Mouse (Mus musculus) embryonic facial prominence, embryonic 12.5 days (tissue): Measurements from ENCODE around the gene Zbtb17. TPM values are rescaled to one million over a fixed set of nuclear protein-coding genes. Genes with fewer than 3 reads are reported as not detected.

Experiments used
- ATAC-seq: fragments of 200-750 bp; cut with Nextera tagmentation; 2 replicates; pipeline ENCODE4 v1.8.0; 2017; ENCODE audit not compliant: insufficient number of reproducible peaks, insufficient read depth, low FRiP score, low TSS enrichment
- H3K27ac ChIP-seq: fragments of 300-500 bp; sonication (generic); 2 replicates; pipeline ENCODE4 v1.5.1; 2016; ENCODE audit warnings: mild to moderate bottlenecking
- H3K27me3 ChIP-seq: fragments of 300-500 bp; sonication (generic); 2 replicates; pipeline ENCODE4 v1.6.1; 2016; ENCODE audit warnings: mild to moderate bottlenecking, moderate library complexity
- H3K36me3 ChIP-seq: fragments of 300-500 bp; sonication (generic); 2 replicates; pipeline ENCODE4 v1.6.1; 2016; ENCODE audit warnings: mild to moderate bottlenecking
- H3K4me1 ChIP-seq: fragments of 300-500 bp; sonication (generic); 2 replicates; pipeline ENCODE4 v1.6.1; 2016
- H3K4me2 ChIP-seq: fragments of 300-500 bp; sonication (generic); replicated peaks from 2 replicates; pipeline ENCODE4 v1.6.1; 2016; ENCODE audit warnings: mild to moderate bottlenecking, moderate library complexity
- H3K4me3 ChIP-seq: fragments of 300-500 bp; sonication (generic); 2 replicates; pipeline ENCODE4 v1.5.1; 2016; ENCODE audit warnings: mild to moderate bottlenecking
- H3K9ac ChIP-seq: fragments of 300-500 bp; sonication (generic); 2 replicates; pipeline ENCODE4 v1.6.1; 2016; ENCODE audit warnings: mild to moderate bottlenecking, moderate library complexity
- H3K9me3 ChIP-seq: fragments of 300-500 bp; sonication (generic); 2 replicates; pipeline ENCODE4 v1.6.1; 2016; ENCODE audit warnings: mild to moderate bottlenecking, moderate library complexity
- WGBS: fragments of 180-500 bp; shearing (Covaris S2); methylation state at CpG from one replicate; pipeline ENCODE4 v1.1.7; 2016; 5-methylcytosine and 5-hydroxymethylcytosine counted together
- polyA plus RNA-seq: library from polyadenylated mRNA; unstranded; fragments of >200 nt; fragmentation: Nextera tagmentation; extraction: Ambion mirVana; gene quantifications from 2 replicates; pipeline ENCODE4 v1.2.1, GENCODE M21; 2016

Zbtb17 gene
- polyA plus RNA-seq, 1 experiment from 2014 or later: 54.4 TPM

- Histone ChIP-seq H3K9me3 (no peaks in the 10 kb centered on the region), H3K4me2 (no peak overlapping the region), H3K27me3 (no peaks in the 10 kb centered on the region), H3K4me3 (no peak overlapping the region), H3K4me1 (peaks cover 18% of the 10 kb centered on the region), H3K27ac (no peak overlapping the region), H3K9ac (no peak overlapping the region), H3K36me3 (peaks cover 58% of the 10 kb centered on the region)
- ATAC-seq: no peak
- WGBS: 92% methylated on average over 12 of the region's 12 CpGs
Observed at GRCm38 (mm10) chr4:141461576-141461975, 17.1 kb downstream of the Zbtb17 start.

GRCm38 (mm10) chr4:141463472-141463871 is 19.0 kb downstream of the Zbtb17 start:
- no peak overlapping the region for H3K27ac ChIP-seq
- no peaks in the 10 kb centered on the region for H3K27me3 ChIP-seq
- no peaks in the 10 kb centered on the region for H3K9me3 ChIP-seq
- no peak overlapping the region for H3K4me3 ChIP-seq
- H3K4me2 ChIP-seq: no peak overlapping the region
- ATAC-seq: no peak
- peaks cover 8% of the 10 kb centered on the region for H3K4me1 ChIP-seq
- H3K9ac ChIP-seq: no peak overlapping the region
- H3K36me3 ChIP-seq: peaks cover 74% of the 10 kb centered on the region
- 82% methylated on average over 14 of the region's 14 CpGs for WGBS

- H3K9ac ChIP-seq: no peak overlapping the region
- ATAC-seq: no peak
- H3K9me3 ChIP-seq: no peaks in the 10 kb centered on the region
- no peak overlapping the region for H3K27ac ChIP-seq
- peaks cover 86% of the 10 kb centered on the region for H3K36me3 ChIP-seq
- no peak overlapping the region for H3K4me2 ChIP-seq
- H3K4me1 ChIP-seq: no peaks in the 10 kb centered on the region
- no peak overlapping the region for H3K4me3 ChIP-seq
- no peaks in the 10 kb centered on the region for H3K27me3 ChIP-seq
- WGBS: 73% methylated on average over 16 of the region's 16 CpGs
Observed at GRCm38 (mm10) chr4:141464722-141465121, 20.3 kb downstream of the Zbtb17 start.

GRCm38 (mm10) chr4:141465512-141466288 is 21.2 kb downstream of the Zbtb17 start:
- Histone ChIP-seq H3K4me2 (no peak overlapping the region), H3K36me3 (peaks cover 88% of the 10 kb centered on the region), H3K4me1 (no peaks in the 10 kb centered on the region), H3K9me3 (no peaks in the 10 kb centered on the region), H3K9ac (no peak overlapping the region), H3K27ac (no peak overlapping the region), H3K4me3 (no peak overlapping the region), H3K27me3 (no peaks in the 10 kb centered on the region)
- no peak for ATAC-seq
- 93% methylated on average over 34 of the region's 34 CpGs for WGBS

GRCm38 (mm10) chr4:141466289-141466795 is 21.9 kb downstream of the Zbtb17 start:
- Histone ChIP-seq H3K36me3 (peaks cover 95% of the 10 kb centered on the region), H3K27me3 (no peaks in the 10 kb centered on the region), H3K4me1 (no peaks in the 10 kb centered on the region), H3K9me3 (no peaks in the 10 kb centered on the region), H3K4me3 (no peak overlapping the region), H3K27ac (no peak overlapping the region), H3K4me2 (no peak overlapping the region), H3K9ac (no peak overlapping the region)
- 89% methylated on average over 16 of the region's 16 CpGs for whole genome bisulfite sequencing
- no peak for ATAC-seq

- no peak overlapping the region for H3K9ac ChIP-seq
- no peak overlapping the region for H3K4me3 ChIP-seq
- H3K4me1 ChIP-seq: no peaks in the 10 kb centered on the region
- no peak overlapping the region for H3K27ac ChIP-seq
- H3K27me3 ChIP-seq: no peaks in the 10 kb centered on the region
- no peaks in the 10 kb centered on the region for H3K9me3 ChIP-seq
- H3K4me2 ChIP-seq: no peak overlapping the region
- WGBS: 88% methylated on average over 15 of the region's 15 CpGs
- ATAC-seq: no peak
- H3K36me3 ChIP-seq: peaks cover 97% of the 10 kb centered on the region
Observed at GRCm38 (mm10) chr4:141466844-141467580, 22.6 kb downstream of the Zbtb17 start.

- no peak for ATAC-seq
- Histone ChIP-seq H3K9me3 (no peaks in the 10 kb centered on the region), H3K4me3 (no peak overlapping the region), H3K4me2 (no peak overlapping the region), H3K4me1 (no peaks in the 10 kb centered on the region), H3K27ac (no peak overlapping the region), H3K9ac (no peak overlapping the region), H3K27me3 (no peaks in the 10 kb centered on the region), H3K36me3 (peaks cover 97% of the 10 kb centered on the region)
- WGBS: 81% methylated on average over 6 of the region's 6 CpGs
Observed at GRCm38 (mm10) chr4:141467581-141467927, 23.1 kb downstream of the Zbtb17 start.

- no peak overlapping the region for H3K9ac ChIP-seq
- H3K9me3 ChIP-seq: no peaks in the 10 kb centered on the region
- H3K27ac ChIP-seq: no peak overlapping the region
- H3K27me3 ChIP-seq: no peaks in the 10 kb centered on the region
- H3K4me1 ChIP-seq: no peaks in the 10 kb centered on the region
- 71% methylated on average over 10 of the region's 10 CpGs for WGBS
- H3K4me2 ChIP-seq: no peak overlapping the region
- H3K4me3 ChIP-seq: no peak overlapping the region
- H3K36me3 ChIP-seq: peaks cover 97% of the 10 kb centered on the region
- no peak for ATAC-seq
Observed at GRCm38 (mm10) chr4:141468576-141468975, 24.1 kb downstream of the Zbtb17 start.

- H3K4me1 ChIP-seq: no peaks in the 10 kb centered on the region
- peaks cover 97% of the 10 kb centered on the region for H3K36me3 ChIP-seq
- H3K4me3 ChIP-seq: no peak overlapping the region
- H3K9ac ChIP-seq: no peak overlapping the region
- ATAC-seq: no peak
- WGBS: 92% methylated on average over 9 of the region's 9 CpGs
- H3K4me2 ChIP-seq: no peak overlapping the region
- H3K27me3 ChIP-seq: no peaks in the 10 kb centered on the region
- no peaks in the 10 kb centered on the region for H3K9me3 ChIP-seq
- H3K27ac ChIP-seq: no peak overlapping the region
Observed at GRCm38 (mm10) chr4:141469343-141469742, 24.9 kb downstream of the Zbtb17 start.

- no peak for ATAC-seq
- Histone ChIP-seq H3K27me3 (no peaks in the 10 kb centered on the region), H3K27ac (no peak overlapping the region), H3K4me1 (no peaks in the 10 kb centered on the region), H3K4me2 (no peak overlapping the region), H3K36me3 (peaks cover 97% of the 10 kb centered on the region), H3K9me3 (no peaks in the 10 kb centered on the region), H3K9ac (no peak overlapping the region), H3K4me3 (no peak overlapping the region)
- 96% methylated on average over 16 of the region's 16 CpGs for WGBS
Observed at GRCm38 (mm10) chr4:141471491-141471890, 27.0 kb downstream of the Zbtb17 start.

GRCm38 (mm10) chr4:141472641-141473321 is 28.3 kb downstream of the Zbtb17 start:
- Histone ChIP-seq H3K4me1 (no peaks in the 10 kb centered on the region), H3K9me3 (no peaks in the 10 kb centered on the region), H3K4me3 (no peak overlapping the region), H3K27me3 (no peaks in the 10 kb centered on the region), H3K27ac (no peak overlapping the region), H3K36me3 (peaks cover 97% of the 10 kb centered on the region), H3K4me2 (no peak overlapping the region), H3K9ac (no peak overlapping the region)
- no peak for ATAC-seq
- 94% methylated on average over 32 of the region's 32 CpGs for WGBS
